In genomic region chr9:120691971-120692401, GRCm38 (mm10) we compare ENCODE assay signal across 8 mouse cellular contexts.
DNase-seq lines count a peak whose midpoint lies in the region; ATAC-seq lines count a peak whose summit lies in the region.

No protein-coding gene starts in this region.

- peaks cover 32% of the 10 kb centered on the region for H3K4me1 ChIP-seq in kidney, embryonic 15.5 days
- H3K4me1 ChIP-seq in embryonic facial prominence, embryonic 11.5 days (ENCODE audit: control insufficient read depth, insufficient read depth, low read length): peaks cover 9% of the 10 kb centered on the region
- peaks cover 23% of the 10 kb centered on the region for H3K4me1 ChIP-seq in intestine, embryonic 15.5 days (replicated peaks)
- H3K4me1 ChIP-seq in neural tube, embryonic 14.5 days (ENCODE audit: control insufficient read depth, insufficient read depth, low read length): peaks cover 17% of the 10 kb centered on the region; the same call in 1 of the 2 replicates

- H3K4me2 ChIP-seq in kidney, embryonic 15.5 days: peak overlapping the region; percentile 58
- H3K4me2 ChIP-seq in embryonic facial prominence, embryonic 11.5 days (ENCODE audit: low read depth, low read length): peak overlapping the region; percentile 33
- peak overlapping the region; percentile 50 for H3K4me2 ChIP-seq in intestine, embryonic 15.5 days (replicated peaks)
- H3K4me2 ChIP-seq in neural tube, embryonic 14.5 days (ENCODE audit: low read depth, low read length): peak overlapping the region; percentile 29; the same call in 1 of the 2 replicates

- no peak for DNase-seq in kidney, adult 8-10 months
- no peak for DNase-seq in embryonic facial prominence, embryonic 11.5 days (ENCODE audit: low spot score)
- DNase-seq in cerebellum, adult 9-10 months: no peak
- DNase-seq in layer of hippocampus, postnatal 14 days (ENCODE audit: low spot score in 2 of 2): no peak

- H3K27ac ChIP-seq in kidney, embryonic 15.5 days: peak overlapping the region; percentile 95
- peak overlapping the region; percentile 95 for H3K27ac ChIP-seq in embryonic facial prominence, embryonic 11.5 days (replicated peaks; ENCODE audit: low read depth, low read length)
- peak overlapping the region; percentile 95 for H3K27ac ChIP-seq in intestine, embryonic 15.5 days
- no peak overlapping the region; the same call in none of the 2 replicates for H3K27ac ChIP-seq in neural tube, embryonic 14.5 days (ENCODE audit: low read depth, low read length)

- WGBS in kidney, embryonic 15.5 days: 20% methylated on average over 10 of the region's 14 CpGs
- 19% methylated on average over 14 of the region's 14 CpGs for WGBS in embryonic facial prominence, embryonic 11.5 days
- WGBS in intestine, embryonic 15.5 days: 19% methylated on average over 14 of the region's 14 CpGs
- WGBS in neural tube, embryonic 14.5 days: 11% methylated on average over 14 of the region's 14 CpGs

- ATAC-seq in kidney, embryonic 15.5 days (replicated peaks; ENCODE audit: low FRiP score): 0 out of 2 replicates have a peak, but pooled peaks have one; percentile 5
- ATAC-seq in embryonic facial prominence, embryonic 11.5 days (replicated peaks; ENCODE audit: insufficient number of reproducible peaks, low FRiP score, low TSS enrichment, low read depth): peak; percentile 21; the same call in 1 of the 2 replicates
- peak; percentile 46; the same call in 1 of the 2 replicates for ATAC-seq in intestine, embryonic 15.5 days
- ATAC-seq in neural tube, embryonic 14.5 days (ENCODE audit: low read depth): peak; percentile 21; the same call in 1 of the 2 replicates
- ATAC-seq in erythroblast, adult 5-6 weeks (replicated peaks; ENCODE audit: low FRiP score, poor library complexity, severe bottlenecking): no peak

- H3K9ac ChIP-seq in kidney, embryonic 15.5 days: no peak overlapping the region
- H3K9ac ChIP-seq in embryonic facial prominence, embryonic 11.5 days (replicated peaks; ENCODE audit: low read length): peak overlapping the region; percentile 43
- no peak overlapping the region for H3K9ac ChIP-seq in intestine, embryonic 15.5 days
- no peak overlapping the region for H3K9ac ChIP-seq in neural tube, embryonic 14.5 days (replicated peaks; ENCODE audit: low read depth, low read length)

- H3K27me3 ChIP-seq in kidney, embryonic 15.5 days: no peaks in the 10 kb centered on the region
- H3K27me3 ChIP-seq in embryonic facial prominence, embryonic 11.5 days (ENCODE audit: control insufficient read depth, insufficient read depth, low read length): no peaks in the 10 kb centered on the region
- H3K27me3 ChIP-seq in intestine, embryonic 15.5 days (replicated peaks): no peaks in the 10 kb centered on the region
- no peaks in the 10 kb centered on the region for H3K27me3 ChIP-seq in neural tube, embryonic 14.5 days (ENCODE audit: control insufficient read depth, insufficient read depth, low read length)

- no peaks in the 10 kb centered on the region for H3K36me3 ChIP-seq in kidney, embryonic 15.5 days
- H3K36me3 ChIP-seq in embryonic facial prominence, embryonic 11.5 days (replicated peaks; ENCODE audit: control insufficient read depth, insufficient read depth, low read depth, low read length): no peaks in the 10 kb centered on the region
- no peaks in the 10 kb centered on the region for H3K36me3 ChIP-seq in intestine, embryonic 15.5 days
- no peaks in the 10 kb centered on the region for H3K36me3 ChIP-seq in neural tube, embryonic 14.5 days (ENCODE audit: control insufficient read depth, insufficient read depth, low read length)

- peak overlapping the region; percentile 27 for H3K4me3 ChIP-seq in kidney, embryonic 15.5 days (replicated peaks)
- no peak overlapping the region for H3K4me3 ChIP-seq in embryonic facial prominence, embryonic 11.5 days (ENCODE audit: low read depth, low read length)
- H3K4me3 ChIP-seq in intestine, embryonic 15.5 days (replicated peaks): peak overlapping the region; percentile 14
- no peak overlapping the region for H3K4me3 ChIP-seq in neural tube, embryonic 14.5 days (ENCODE audit: low read depth, low read length)

- no peaks in the 10 kb centered on the region for H3K9me3 ChIP-seq in kidney, embryonic 15.5 days (replicated peaks)
- no peaks in the 10 kb centered on the region for H3K9me3 ChIP-seq in embryonic facial prominence, embryonic 11.5 days (replicated peaks; ENCODE audit: control insufficient read depth, low read length)
- no peaks in the 10 kb centered on the region for H3K9me3 ChIP-seq in intestine, embryonic 15.5 days
- H3K9me3 ChIP-seq in neural tube, embryonic 14.5 days (ENCODE audit: control insufficient read depth, low read length): no peaks in the 10 kb centered on the region

Comparison
In these comparisons a context has a peak if more than half of its experiments do, and no peak if none do; other contexts are left out.
1. H3K4me3 ChIP-seq: peak in kidney, embryonic 15.5 days (single experiment) and intestine, embryonic 15.5 days (single experiment); none in embryonic facial prominence, embryonic 11.5 days (single experiment) and neural tube, embryonic 14.5 days (single experiment).
2. Peak in every context shown above with its lines, with median percentiles within 50 percentile points of each other: H3K4me2 ChIP-seq.